Mouse (Mus musculus): ENCODE measurements at regions not wholly inside any gene's neighbourhood (a gene's known extent, or its start where the extent isn't known, plus 50 kb on each side); places are given as distances from the start of the nearest gene placed in this dataset.

DNA sequence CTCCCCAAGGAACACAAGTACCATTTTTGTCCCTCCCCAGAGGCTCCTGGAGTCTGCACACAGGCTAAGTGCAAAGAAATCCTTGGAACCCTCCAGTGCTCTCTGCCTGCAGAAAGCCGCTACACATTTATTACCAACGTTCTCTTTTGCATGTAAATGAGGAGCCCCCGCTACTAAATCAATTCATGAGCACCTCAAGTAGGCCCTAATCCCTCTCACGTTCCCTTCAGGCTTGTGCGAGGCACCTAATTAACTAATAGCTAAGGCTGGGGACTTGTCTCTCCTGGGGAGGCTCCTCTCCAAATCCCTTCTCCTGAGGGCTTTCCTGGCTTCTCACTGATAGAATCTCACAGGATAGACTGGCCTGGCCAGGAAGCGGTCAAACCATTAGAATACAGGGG is 568.6 kb upstream of the Adam5 start:
- ATAC-seq, result no peak
- in situ Hi-C loops (cut with MboI; ENCODE audit: low pct_unique_long_range_greater_than_20kb), result no loop called here
- CTCF ChIA-PET, result no interaction called here

GRCm38 (mm10) chr8:25389947-25390346 is 565.8 kb upstream of the Adam5 start:
- H3K27me3 ChIP-seq, result no peaks in the 10 kb centered on the region
- CTCF ChIA-PET, result no interaction called here
- no peak for DNase-seq (ENCODE audit: low read depth, low spot score)
- in situ Hi-C loops (cut with MboI; ENCODE audit: low pct_unique_long_range_greater_than_20kb), result no loop called here
- no peak for ATAC-seq
- POLR2A ChIA-PET, result no interaction called here
- no peak for TF ChIP-seq CTCF (IDR thresholded peaks at IDR 0.05)

More for the DNA sequence above, 568.6 kb upstream of the Adam5 start:
- POLR2A ChIA-PET, result no interaction called here
- no peaks in the 10 kb centered on the region for H3K27me3 ChIP-seq
- TF ChIP-seq CTCF (IDR thresholded peaks at IDR 0.05), result no peak
- no peak for DNase-seq (ENCODE audit: low read depth, low spot score)

- no peak for DNase-seq (ENCODE audit: low read depth, low spot score)
- ChIA-PET CTCF (no interaction called here), POLR2A (interaction anchor here (0.5 kb wide), 1 partner anchor 33 kb away, joined by 3 read pairs; no protein-coding TSS in a partner anchor)
- H3K27me3 ChIP-seq, result no peaks in the 10 kb centered on the region
- in situ Hi-C loops (cut with MboI; ENCODE audit: low pct_unique_long_range_greater_than_20kb), result no loop called here
- TF ChIP-seq CTCF (IDR thresholded peaks at IDR 0.05), result no peak
- no peak for ATAC-seq
Observed at GRCm38 (mm10) chr8:25389371-25389855, 565.2 kb upstream of the Adam5 start.

- DNase-seq (ENCODE audit: low read depth, low spot score) (no peak), ATAC-seq (no peak)
- in situ Hi-C loops (cut with MboI; ENCODE audit: low pct_unique_long_range_greater_than_20kb), result no loop called here
- ChIA-PET POLR2A (interaction anchor here (0.5 kb wide), 1 partner anchor 34 kb away, joined by 3 read pairs; no protein-coding TSS in a partner anchor), CTCF (no interaction called here)
- TF ChIP-seq CTCF (IDR thresholded peaks at IDR 0.05), result no peak
- no peaks in the 10 kb centered on the region for H3K27me3 ChIP-seq
Observed at GRCm38 (mm10) chr8:25388811-25389210, 564.6 kb upstream of the Adam5 start.

DNA sequence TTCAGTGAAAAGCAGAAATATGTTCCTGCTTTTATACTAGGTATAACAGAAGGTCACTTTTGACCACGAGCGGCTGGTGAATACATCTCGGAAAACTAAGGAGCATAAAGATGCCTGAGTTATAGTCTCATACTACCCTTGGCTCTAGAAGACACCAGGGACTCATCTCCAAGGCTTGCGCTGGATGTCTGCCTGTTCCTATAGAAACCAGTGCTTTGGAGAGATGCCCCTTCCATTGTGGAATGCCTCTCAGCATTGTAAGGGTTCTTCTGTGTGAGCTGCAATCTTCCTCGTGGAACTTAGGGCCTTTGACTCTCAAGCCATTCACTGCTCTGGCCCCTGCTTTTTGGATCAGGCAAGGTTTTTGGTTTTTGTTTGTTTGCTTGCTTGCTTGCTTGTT is 561.0 kb upstream of the Adam5 start:
- no peak for ATAC-seq

GRCm38 (mm10) chr8:25384591-25384990 is 560.4 kb upstream of the Adam5 start:
- no peaks in the 10 kb centered on the region for H3K27me3 ChIP-seq
- POLR2A ChIA-PET, result interaction anchor here (1.3 kb wide), 1 partner anchor 21 kb away, joined by 7 read pairs; no protein-coding TSS in a partner anchor
- TF ChIP-seq CTCF (IDR thresholded peaks at IDR 0.05), result no peak
- DNase-seq (ENCODE audit: low read depth, low spot score) (no peak), ATAC-seq (no peak)
- CTCF ChIA-PET, result no interaction called here
- in situ Hi-C loops (cut with MboI; ENCODE audit: low pct_unique_long_range_greater_than_20kb), result no loop called here

More for the DNA sequence above, 561.0 kb upstream of the Adam5 start:
- TF ChIP-seq CTCF (IDR thresholded peaks at IDR 0.05), result no peak
- ChIA-PET POLR2A (no interaction called here), CTCF (no interaction called here)
- in situ Hi-C loops (cut with MboI; ENCODE audit: low pct_unique_long_range_greater_than_20kb), result no loop called here
- no peak for DNase-seq (ENCODE audit: low read depth, low spot score)
- H3K27me3 ChIP-seq, result no peaks in the 10 kb centered on the region

DNA sequence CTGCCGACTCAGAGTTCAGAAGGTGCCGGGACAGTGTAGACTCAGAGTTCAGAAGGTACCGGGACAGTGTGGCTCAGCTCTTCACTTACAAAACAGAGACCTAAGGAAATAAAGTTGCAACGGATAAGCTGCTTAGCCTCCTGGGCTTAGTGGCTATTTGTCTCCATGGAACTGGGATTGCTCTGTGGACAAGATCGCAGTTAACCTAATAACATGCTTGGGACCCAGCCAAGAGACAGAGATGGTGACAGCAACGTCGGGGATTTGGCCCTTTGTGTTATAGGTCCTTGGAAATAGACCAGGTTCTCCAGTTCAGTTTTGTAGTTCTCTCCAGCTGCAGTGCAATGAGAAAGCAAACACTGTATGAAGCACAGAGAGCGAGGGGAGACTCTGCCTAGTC is 549.1 kb upstream of the Adam5 start:
- ATAC-seq (no peak), DNase-seq (ENCODE audit: low read depth, low spot score) (no peak)
- in situ Hi-C loops (cut with MboI; ENCODE audit: low pct_unique_long_range_greater_than_20kb), result no loop called here
- no peaks in the 10 kb centered on the region for H3K27me3 ChIP-seq
- POLR2A ChIA-PET, result no interaction called here
- TF ChIP-seq CTCF (IDR thresholded peaks at IDR 0.05), result no peak
- CTCF ChIA-PET, result no interaction called here

GRCm38 (mm10) chr8:25370947-25371346 is 546.8 kb upstream of the Adam5 start:
- ChIA-PET CTCF (interaction anchor here (0.7 to 1.4 kb wide), 3 partner anchors 9 to 18 kb away, joined by 3 read pairs; no protein-coding TSS in a partner anchor), POLR2A (no interaction called here)
- ATAC-seq (no peak), DNase-seq (ENCODE audit: low read depth, low spot score) (no peak)
- TF ChIP-seq CTCF (IDR thresholded peaks at IDR 0.05), result no peak
- H3K27me3 ChIP-seq, result no peaks in the 10 kb centered on the region
- in situ Hi-C loops (cut with MboI; ENCODE audit: low pct_unique_long_range_greater_than_20kb), result no loop called here

DNA sequence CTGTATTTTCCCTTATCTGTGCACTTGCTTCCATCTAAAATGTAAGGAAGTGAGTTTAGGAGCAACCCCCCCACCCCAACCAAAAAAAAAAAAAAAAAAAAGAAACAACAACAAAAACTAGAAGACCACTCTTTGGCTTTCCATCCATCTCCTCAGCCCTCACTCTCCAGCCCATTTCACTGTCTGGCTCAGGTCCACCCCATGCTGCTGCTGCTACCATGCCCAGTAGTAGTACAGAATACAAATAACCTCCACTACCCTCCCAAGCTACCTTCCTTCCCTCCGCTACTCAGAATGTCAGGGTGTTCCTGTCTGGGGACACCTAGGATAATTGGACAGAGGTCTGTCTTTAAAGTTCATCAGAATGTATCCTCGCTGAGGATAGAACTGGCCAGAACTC is 545.2 kb upstream of the Adam5 start:
- ATAC-seq, result no peak
- in situ Hi-C loops (cut with MboI; ENCODE audit: low pct_unique_long_range_greater_than_20kb), result no loop called here
- DNase-seq (ENCODE audit: low read depth, low spot score), result no peak
- ChIA-PET CTCF (no interaction called here), POLR2A (no interaction called here)
- TF ChIP-seq CTCF (IDR thresholded peaks at IDR 0.05), result no peak
- H3K27me3 ChIP-seq, result no peaks in the 10 kb centered on the region

- TF ChIP-seq CTCF (IDR thresholded peaks at IDR 0.05), result no peak
- in situ Hi-C loops (cut with MboI; ENCODE audit: low pct_unique_long_range_greater_than_20kb), result no loop called here
- no peak for ATAC-seq
- no peaks in the 10 kb centered on the region for H3K27me3 ChIP-seq
- ChIA-PET POLR2A (no interaction called here), CTCF (no interaction called here)
- no peak for DNase-seq (ENCODE audit: low read depth, low spot score)
Observed at GRCm38 (mm10) chr8:25368561-25369091, 544.5 kb upstream of the Adam5 start.

GRCm38 (mm10) chr8:25367806-25368549 is 543.8 kb upstream of the Adam5 start:
- no peak for TF ChIP-seq CTCF (IDR thresholded peaks at IDR 0.05)
- POLR2A ChIA-PET, result no interaction called here
- no peak for DNase-seq (ENCODE audit: low read depth, low spot score)
- CTCF ChIA-PET, result no interaction called here
- H3K27me3 ChIP-seq, result no peaks in the 10 kb centered on the region
- in situ Hi-C loops (cut with MboI; ENCODE audit: low pct_unique_long_range_greater_than_20kb), result no loop called here
- no peak for ATAC-seq
